In the genomic region with DNA sequence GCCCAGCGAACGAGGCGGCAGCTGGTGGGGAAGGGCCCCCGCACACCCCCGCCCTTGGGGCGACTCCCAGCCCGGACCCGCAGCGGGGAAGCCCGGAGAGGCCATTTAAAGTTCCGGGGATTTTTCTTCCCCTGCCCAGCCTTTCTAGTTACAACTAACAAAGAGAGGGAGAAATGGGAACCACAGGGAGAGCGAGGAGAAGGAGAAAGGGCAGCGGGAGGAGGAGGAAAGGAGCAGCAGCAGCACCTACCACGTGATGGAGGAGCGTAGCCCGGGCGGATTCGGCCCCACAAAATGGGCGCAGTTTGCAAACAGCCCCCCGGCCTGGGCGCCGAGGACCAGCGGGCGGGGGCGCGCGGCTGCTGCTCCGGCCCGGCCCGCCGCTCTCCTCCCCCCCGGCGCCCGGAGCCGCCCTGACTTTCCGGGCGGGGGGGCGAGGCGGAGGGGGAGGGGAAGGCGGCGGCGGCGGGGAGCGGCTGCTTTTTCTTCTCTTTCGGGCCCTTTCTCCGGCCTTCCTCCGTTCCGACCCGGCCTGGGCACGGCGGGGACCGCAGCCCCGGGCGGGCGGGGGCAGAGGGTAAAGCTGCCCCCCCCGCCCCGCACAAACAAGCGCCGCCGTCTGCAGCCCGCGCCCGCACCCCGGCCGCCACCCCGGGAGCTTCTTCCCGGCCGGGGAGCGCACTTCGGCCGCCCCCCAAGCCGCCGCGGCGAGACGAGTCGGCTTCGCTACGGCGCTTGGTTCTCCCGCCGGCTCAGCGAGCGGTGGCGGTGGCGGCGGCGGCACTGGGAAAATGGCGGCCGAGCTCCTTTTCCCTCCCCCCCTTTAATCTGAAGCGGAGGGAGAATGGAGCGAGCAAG, we compare ENCODE assay signal across 8 mouse cellular contexts. TPM values are rescaled to one million over a fixed set of nuclear protein-coding genes. Genes with fewer than 3 reads are reported as not detected.
DNase-seq lines count a peak whose midpoint lies in the region; ATAC-seq and TF ChIP-seq lines count a peak whose summit lies in the region.

No protein-coding gene starts in this region.

- no peaks in the 10 kb centered on the region for H3K9me3 ChIP-seq in E14TG2a.4 (ENCODE audit: low read length)
- H3K9me3 ChIP-seq in forebrain, embryonic 15.5 days, result no peaks in the 10 kb centered on the region
- no peaks in the 10 kb centered on the region for H3K9me3 ChIP-seq in neural tube, embryonic 15.5 days (replicated peaks)

- H3K9ac ChIP-seq in forebrain, embryonic 15.5 days (replicated peaks), result peak overlapping the region; percentile 94
- peak overlapping the region; percentile 96 for H3K9ac ChIP-seq in neural tube, embryonic 15.5 days (replicated peaks)

- 1% methylated on average over 72 of the region's 92 CpGs for WGBS in forebrain, embryonic 15.5 days
- under 1% methylated on average over 48 of the region's 92 CpGs for WGBS in neural tube, embryonic 15.5 days

- H3K27me3 ChIP-seq in E14TG2a.4 (ENCODE audit: insufficient read depth, low read length), result no peaks in the 10 kb centered on the region
- H3K27me3 ChIP-seq in forebrain, embryonic 15.5 days, result no peaks in the 10 kb centered on the region
- H3K27me3 ChIP-seq in neural tube, embryonic 15.5 days (replicated peaks), result no peaks in the 10 kb centered on the region

- peaks cover 6% of the 10 kb centered on the region; the same call in 1 of the 2 replicates for H3K36me3 ChIP-seq in E14TG2a.4 (ENCODE audit: insufficient read depth, low read length)
- no peaks in the 10 kb centered on the region for H3K36me3 ChIP-seq in forebrain, embryonic 15.5 days
- no peaks in the 10 kb centered on the region for H3K36me3 ChIP-seq in neural tube, embryonic 15.5 days

- peak; percentile 77 for DNase-seq in cerebellum, adult 11-12 months
- DNase-seq in heart, postnatal 25 days (ENCODE audit: low spot score), result peak; percentile 69
- peak; percentile 68 to 77 for DNase-seq in layer of hippocampus, adult 18-20 months (ENCODE audit: low spot score in 2 of 2)
- DNase-seq in lung, adult 18-20 months, result peak; percentile 78 to 79
- peak; percentile 81 for DNase-seq in testis, postnatal 10 days (ENCODE audit: low spot score)

- H3K4me3 ChIP-seq in E14TG2a.4 (replicated peaks; ENCODE audit: low read length), result peak overlapping the region; percentile 92
- H3K4me3 ChIP-seq in forebrain, embryonic 15.5 days, result peak overlapping the region; percentile 83
- H3K4me3 ChIP-seq in neural tube, embryonic 15.5 days (replicated peaks), result peak overlapping the region; percentile 85

- H3K27ac ChIP-seq in forebrain, embryonic 15.5 days (replicated peaks), result peak overlapping the region; percentile 100
- H3K27ac ChIP-seq in neural tube, embryonic 15.5 days (replicated peaks), result peak overlapping the region; percentile 100

- intact Hi-C loops in heart, postnatal 25 days (cut with DNase I), result no loop called here

- H3K4me2 ChIP-seq in forebrain, embryonic 15.5 days (replicated peaks), result peak overlapping the region; percentile 63
- H3K4me2 ChIP-seq in neural tube, embryonic 15.5 days, result peak overlapping the region; percentile 76

- TF ChIP-seq CTCF in E14TG2a.4 (conservative IDR thresholded peaks at IDR 0.05; ENCODE audit: low read length), result no peak

- ATAC-seq in forebrain, embryonic 15.5 days (replicated peaks), result peak; percentile 47
- ATAC-seq in neural tube, embryonic 15.5 days (ENCODE audit: low FRiP score), result peak; percentile 63

- peaks cover 57% of the 10 kb centered on the region for H3K4me1 ChIP-seq in E14TG2a.4 (replicated peaks; ENCODE audit: low read depth, low read length)
- H3K4me1 ChIP-seq in forebrain, embryonic 15.5 days, result peaks cover 36% of the 10 kb centered on the region
- peaks cover 25% of the 10 kb centered on the region for H3K4me1 ChIP-seq in neural tube, embryonic 15.5 days

RNA-seq across cellular contexts. Expression of a gene that starts 27.0 kb away (rescaled TPM):
- 30.3 and 30.6 TPM in 2 replicates for polyA plus RNA-seq in forebrain, embryonic 15.5 days (2015; fragmentation: Nextera tagmentation; extraction: Ambion mirVana)
- 10 to 100 TPM; 26.3 to 28.1 TPM for total RNA-seq in heart, postnatal 25 days (2021)
- 10 to 100 TPM; 71.2 to 72.1 TPM for total RNA-seq in layer of hippocampus, adult 18-20 months (2021)
- 23.1 and 23.3 TPM in 2 replicates for polyA plus RNA-seq in neural tube, embryonic 15.5 days (2015; fragmentation: Nextera tagmentation; extraction: Ambion mirVana)

Comparison
In these comparisons a context has a peak if more than half of its experiments do, and no peak if none do; other contexts are left out.
1. Peak in every context shown above with its lines: DNase-seq, ATAC-seq, H3K4me3 ChIP-seq and H3K27ac ChIP-seq.